Mouse (Mus musculus): ENCODE measurements around the gene Snapc2. TPM values are rescaled to one million over a fixed set of nuclear protein-coding genes. Genes with fewer than 3 reads are reported as not detected.

Gene Snapc2
- polyA plus RNA-seq (2014; fragmentation: Illumina TruSeq; extraction: RNeasy Lipid Tissue Mini Kit (QIAGEN cat#74804); ENCODE audit: low read depth, low replicate concordance): 3.6 TPM

GRCm38 (mm10) chr8:4252934-4253841 is at the start of gene Snapc2:
Gene Snapc2 (plus strand): TSS chr8:4253080.

DNA sequence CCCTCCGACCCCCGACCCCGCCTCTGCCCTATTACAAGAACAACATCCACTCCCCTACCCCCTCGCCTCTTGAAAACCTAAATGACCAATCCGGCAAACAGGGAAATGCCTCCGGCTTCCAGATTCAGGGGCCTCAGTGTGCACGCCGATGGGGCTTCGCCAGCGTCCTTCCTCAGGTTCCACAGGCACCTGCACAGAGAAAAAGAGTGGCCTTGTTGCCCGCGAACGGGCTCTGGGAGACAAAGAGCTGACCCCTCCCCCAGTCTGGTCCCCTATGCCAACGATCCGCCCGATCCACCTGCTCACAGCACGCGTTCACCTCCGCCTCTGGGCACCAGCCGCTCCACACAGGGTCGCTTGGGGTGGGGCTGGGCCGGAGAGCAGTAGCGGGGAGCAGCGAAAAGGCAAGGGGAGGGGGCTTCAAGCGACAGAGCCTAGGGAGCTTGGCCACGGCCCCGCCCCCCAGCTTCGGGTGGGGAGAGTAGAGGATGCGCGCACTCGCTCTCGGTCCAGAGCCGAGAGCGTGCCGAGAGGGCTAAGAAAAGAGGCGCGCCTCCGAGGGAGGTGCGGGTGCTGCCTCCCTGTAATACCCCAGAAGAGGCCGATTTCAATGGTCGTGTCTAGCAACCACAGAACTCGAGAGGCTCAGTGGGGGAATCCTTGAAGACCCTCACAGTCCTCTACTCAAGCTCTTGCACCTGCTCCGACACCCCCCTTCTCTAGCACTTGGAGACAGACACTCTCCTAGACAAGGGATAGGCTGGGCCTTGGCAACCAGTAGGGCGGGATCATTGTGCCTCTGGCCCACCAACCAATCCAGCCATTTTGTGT is 35.9 kb upstream of the Snapc2 start, which contains the start of gene Prr36:
TSS of gene Prr36 (minus strand) at position 669 of the 831 bp plus-strand sequence.

DNA sequence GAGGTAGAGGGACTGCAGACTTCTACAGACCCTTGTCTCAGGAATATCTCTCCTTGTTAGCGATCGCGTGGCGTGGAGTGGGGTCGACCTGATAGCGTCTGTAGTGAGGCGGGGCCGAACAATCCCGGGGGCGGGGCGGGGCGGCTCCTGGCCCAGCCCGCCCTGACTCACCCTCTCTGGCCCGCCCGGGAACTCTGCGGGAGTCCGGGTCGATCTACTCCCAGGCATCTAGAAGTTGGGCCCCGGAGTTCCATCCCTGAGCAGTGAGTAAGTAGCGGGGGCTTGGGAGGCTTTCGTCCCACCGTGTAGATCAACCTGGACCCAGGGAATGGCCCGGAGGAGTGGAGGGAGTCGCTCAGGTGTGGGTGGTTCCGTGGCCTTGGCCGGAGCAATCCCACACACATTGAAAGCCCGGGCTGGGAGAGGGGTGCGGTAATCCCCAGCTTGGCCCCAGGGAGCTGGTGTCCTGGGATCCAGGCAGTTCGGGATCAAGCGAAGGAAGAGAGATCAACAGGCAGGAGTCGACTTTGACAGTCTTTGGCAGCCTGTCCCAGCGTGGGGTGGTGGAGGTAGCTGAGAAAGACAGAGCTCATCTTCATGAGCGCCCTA is 26.0 kb upstream of the Snapc2 start, which contains the start of gene Lrrc8e:
TSS of gene Lrrc8e (plus strand) at position 89 of the 609 bp plus-strand sequence.

GRCm38 (mm10) chr8:4238434-4239192 is 14.3 kb upstream of the Snapc2 start, which contains the start of the genes Map2k7 and Gm49320:
Gene Map2k7 (plus strand): TSS chr8:4238740.
Gene Gm49320 (plus strand): TSS chr8:4238865.

GRCm38 (mm10) chr8:4247951-4248540 is 4.8 kb upstream of the Snapc2 start, which contains the start of gene Tgfbr3l:
Gene Tgfbr3l (plus strand): TSS chr8:4248214.

DNA sequence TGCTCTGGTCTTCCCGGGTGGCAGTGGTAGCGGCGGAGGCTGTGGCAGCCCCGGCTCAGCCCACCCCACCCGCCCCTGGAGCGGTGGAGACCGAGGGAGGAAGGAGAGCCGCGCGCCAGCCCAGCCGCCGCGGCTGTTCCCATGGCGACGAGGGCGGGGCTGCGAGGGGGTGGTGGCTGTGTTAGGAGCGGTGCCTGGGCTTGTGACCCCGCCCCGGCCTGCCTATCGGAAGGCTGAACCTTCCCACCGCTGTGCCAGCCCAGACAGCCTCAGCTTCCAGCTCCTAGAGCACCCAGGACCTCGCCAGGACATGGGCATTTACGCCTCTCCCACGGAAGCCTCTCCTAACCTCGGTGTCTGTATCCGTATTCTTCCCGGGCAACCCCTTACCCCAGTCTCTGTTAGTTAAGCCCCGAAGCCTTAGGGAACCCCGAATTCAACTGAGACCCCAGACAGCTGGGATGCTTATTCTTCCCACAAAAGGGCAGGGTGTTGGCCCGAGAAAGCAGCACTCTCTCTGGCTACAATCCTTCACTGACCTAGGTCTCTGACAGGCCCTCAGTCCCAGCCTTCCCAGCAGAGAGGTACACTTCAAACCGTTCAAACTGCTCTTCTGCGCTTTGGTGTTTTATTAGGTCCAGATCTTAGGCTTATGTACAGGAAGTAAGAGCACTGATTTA is 6.4 kb downstream of the Snapc2 start, which contains the start of gene Ctxn1:
TSS of gene Ctxn1 (minus strand) at position 150 of the 680 bp plus-strand sequence.

GRCm38 (mm10) chr8:4275275-4276110 is 22.6 kb downstream of the Snapc2 start, which contains the start of gene Timm44:
Gene Timm44 (minus strand): TSS chr8:4275913.

Other genes with a start within 250 kb of the Snapc2 start
- 0.41 TPM for gene Cd209f, start 147.2 kb upstream of the Snapc2 start, polyA plus RNA-seq (2014; fragmentation: Illumina TruSeq; extraction: RNeasy Lipid Tissue Mini Kit (QIAGEN cat#74804); ENCODE audit: low read depth, low replicate concordance)
- gene Cd209g, start 119.0 kb upstream of the Snapc2 start, polyA plus RNA-seq (2014; fragmentation: Illumina TruSeq; extraction: RNeasy Lipid Tissue Mini Kit (QIAGEN cat#74804); ENCODE audit: low read depth, low replicate concordance): not detected
- 5.2 TPM for gene Evi5l, start 86.5 kb upstream of the Snapc2 start, polyA plus RNA-seq (2014; fragmentation: Illumina TruSeq; extraction: RNeasy Lipid Tissue Mini Kit (QIAGEN cat#74804); ENCODE audit: low read depth, low replicate concordance)
- gene Prr36, start 35.6 kb upstream of the Snapc2 start, polyA plus RNA-seq (2014; fragmentation: Illumina TruSeq; extraction: RNeasy Lipid Tissue Mini Kit (QIAGEN cat#74804); ENCODE audit: low read depth, low replicate concordance): 0.52 TPM
- 10.5 TPM for gene Lrrc8e, start 26.3 kb upstream of the Snapc2 start, polyA plus RNA-seq (2014; fragmentation: Illumina TruSeq; extraction: RNeasy Lipid Tissue Mini Kit (QIAGEN cat#74804); ENCODE audit: low read depth, low replicate concordance)
- gene Map2k7, start 14.3 kb upstream of the Snapc2 start, polyA plus RNA-seq (2014; fragmentation: Illumina TruSeq; extraction: RNeasy Lipid Tissue Mini Kit (QIAGEN cat#74804); ENCODE audit: low read depth, low replicate concordance): 8.6 TPM
- not detected for gene Gm49320, start 14.2 kb upstream of the Snapc2 start, polyA plus RNA-seq (2014; fragmentation: Illumina TruSeq; extraction: RNeasy Lipid Tissue Mini Kit (QIAGEN cat#74804); ENCODE audit: low read depth, low replicate concordance)
- 4.7 TPM for gene Tgfbr3l, start 4.9 kb upstream of the Snapc2 start, polyA plus RNA-seq (2014; fragmentation: Illumina TruSeq; extraction: RNeasy Lipid Tissue Mini Kit (QIAGEN cat#74804); ENCODE audit: low read depth, low replicate concordance)
- gene Ctxn1, start 6.2 kb downstream of the Snapc2 start, polyA plus RNA-seq (2014; fragmentation: Illumina TruSeq; extraction: RNeasy Lipid Tissue Mini Kit (QIAGEN cat#74804); ENCODE audit: low read depth, low replicate concordance): 0.70 TPM
- 171 TPM for gene Timm44, start 22.8 kb downstream of the Snapc2 start, polyA plus RNA-seq (2014; fragmentation: Illumina TruSeq; extraction: RNeasy Lipid Tissue Mini Kit (QIAGEN cat#74804); ENCODE audit: low read depth, low replicate concordance)
- 17.8 TPM for gene Ccl25, start 72.1 kb downstream of the Snapc2 start, polyA plus RNA-seq (2014; fragmentation: Illumina TruSeq; extraction: RNeasy Lipid Tissue Mini Kit (QIAGEN cat#74804); ENCODE audit: low read depth, low replicate concordance)
- gene Elavl1, start 72.3 kb downstream of the Snapc2 start, polyA plus RNA-seq (2014; fragmentation: Illumina TruSeq; extraction: RNeasy Lipid Tissue Mini Kit (QIAGEN cat#74804); ENCODE audit: low read depth, low replicate concordance): 66.2 TPM
- 11.7 TPM for gene Cers4, start 239.9 kb downstream of the Snapc2 start, polyA plus RNA-seq (2014; fragmentation: Illumina TruSeq; extraction: RNeasy Lipid Tissue Mini Kit (QIAGEN cat#74804); ENCODE audit: low read depth, low replicate concordance)